Mouse (Mus musculus) liver, adult 2 months (tissue): ENCODE measurements at regions not wholly inside any gene's neighbourhood (a gene's known extent, or its start where the extent isn't known, plus 50 kb on each side); places are given as distances from the start of the nearest gene placed in this dataset.
"Not testable (repeated sequence)": the region's sequence is repeated elsewhere in the genome, so short reads cannot be mapped to it uniquely, and the experiment has no call there.

Experiments
- CTCF ChIP-seq: fragments of 200-500 bp; IDR thresholded peaks from 2 replicates; pipeline ENCODE4 v1.5.1; 2011; ENCODE audit warnings: low read depth, low read length, control low read depth
- POLR2A ChIP-seq: fragments of 200-500 bp; IDR thresholded peaks from 2 replicates; pipeline ENCODE4 v1.6.1; 2011; ENCODE audit warnings: low read length, control low read depth; ENCODE audit not compliant: insufficient read depth; ENCODE audit errors: extremely low read depth

DNA sequence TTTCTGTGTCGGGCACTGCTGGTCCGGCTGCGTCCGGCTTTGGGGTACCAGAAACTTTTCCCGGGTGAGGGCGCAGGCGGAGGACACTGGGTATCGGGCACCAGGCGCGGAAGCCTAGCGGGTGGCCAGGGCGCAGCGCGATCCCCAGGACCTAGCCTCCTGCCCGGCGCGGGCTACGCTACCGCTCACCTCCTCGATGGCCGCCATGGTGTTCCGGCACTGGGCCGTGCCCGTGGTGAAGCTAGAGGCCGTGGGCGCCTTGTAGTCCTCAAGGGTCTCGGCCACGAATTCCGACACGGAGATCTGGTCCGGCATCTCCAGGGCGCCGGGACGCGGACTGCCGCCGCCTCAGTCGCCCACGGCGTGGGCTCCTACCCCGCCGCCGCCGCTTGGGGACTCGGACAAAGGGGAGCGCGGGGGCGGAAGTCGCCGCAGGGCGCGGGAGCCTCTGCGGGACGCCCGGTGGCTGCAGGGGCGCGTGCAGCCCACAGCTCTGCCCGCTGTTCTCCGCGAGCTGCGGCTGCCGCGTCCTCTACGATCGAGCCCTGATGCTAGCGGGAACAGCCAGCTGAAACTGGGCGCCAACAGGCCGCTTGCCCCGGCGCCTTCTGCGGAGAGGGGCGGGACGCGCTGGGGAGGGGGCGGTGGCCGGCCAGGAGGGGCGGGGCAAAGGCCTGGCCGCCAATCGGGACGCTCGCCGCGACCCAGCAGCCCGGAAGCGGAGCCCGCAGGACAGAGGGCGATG, 69.4 kb upstream of the Asap2 start:
- TF ChIP-seq POLR2A = peak; percentile 68
- TF ChIP-seq CTCF = not testable (repeated sequence)
